Mouse (Mus musculus) brown adipose tissue, adult 24 weeks (tissue): ENCODE measurements at regions not wholly inside any gene's neighbourhood (a gene's known extent, or its start where the extent isn't known, plus 50 kb on each side); places are given as distances from the start of the nearest gene placed in this dataset.

Experiments used
- H3K27ac ChIP-seq: fragments of 200-500 bp; replicated peaks from 2 replicates; pipeline ENCODE4 v1.5.1; 2012; ENCODE audit warnings: low read depth, mild to moderate bottlenecking, low read length
- H3K4me1 ChIP-seq: fragments of 200-500 bp; 2 replicates; pipeline ENCODE4 v1.6.1; 2012; ENCODE audit warnings: low read length, mixed read lengths; ENCODE audit not compliant: control insufficient read depth, insufficient read depth, insufficient read length
- H3K4me3 ChIP-seq: fragments of 200-500 bp; 2 replicates; pipeline ENCODE4 v1.5.1; 2012; ENCODE audit warnings: low read depth, mild to moderate bottlenecking, low read length, moderate library complexity; ENCODE audit not compliant: insufficient read depth

DNA sequence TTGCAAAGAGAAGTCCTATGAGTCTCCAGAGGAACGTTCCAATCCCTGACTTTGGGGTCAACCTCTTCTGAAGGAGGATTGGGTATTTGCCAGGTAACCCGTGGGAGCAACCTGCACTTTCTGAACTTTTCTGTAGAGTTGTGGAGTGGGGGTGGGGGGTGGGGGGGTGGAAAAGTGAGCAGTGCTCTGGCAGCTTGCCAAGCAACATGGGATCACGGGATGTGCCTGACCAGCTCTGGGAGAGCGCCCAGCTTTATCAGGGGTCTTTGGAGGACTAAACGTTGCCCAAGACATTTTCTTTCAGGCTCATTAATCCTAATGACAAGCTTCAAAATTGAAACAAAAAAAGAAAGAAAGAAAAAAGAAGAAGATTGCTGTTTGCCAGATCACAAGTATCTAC is 124.4 kb upstream of the Ngf start:
- H3K4me1 ChIP-seq = no peaks in the 10 kb centered on the region
- no peak overlapping the region for H3K27ac ChIP-seq
- no peak overlapping the region for H3K4me3 ChIP-seq

DNA sequence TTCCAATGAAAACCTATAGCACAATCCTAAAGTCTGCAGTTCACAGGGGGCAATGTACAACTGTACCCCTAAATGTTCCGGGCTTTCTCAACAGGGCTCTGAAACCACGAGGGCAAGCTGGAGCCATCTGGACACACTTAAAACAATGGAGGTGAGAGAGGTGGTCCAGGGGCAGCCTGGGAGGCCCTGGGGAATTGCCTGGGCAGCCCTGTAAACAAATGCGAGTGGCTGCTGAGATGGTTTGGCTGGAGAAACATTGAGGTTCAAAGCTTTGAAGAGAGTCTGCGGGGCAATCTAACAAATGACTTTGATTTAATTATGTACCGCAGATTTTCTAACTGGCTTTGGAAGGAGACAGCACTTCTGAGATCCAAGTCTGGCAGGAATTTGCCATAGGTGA is 129.0 kb upstream of the Ngf start:
- Histone ChIP-seq H3K4me3 (no peak overlapping the region), H3K27ac (no peak overlapping the region), H3K4me1 (no peaks in the 10 kb centered on the region)

DNA sequence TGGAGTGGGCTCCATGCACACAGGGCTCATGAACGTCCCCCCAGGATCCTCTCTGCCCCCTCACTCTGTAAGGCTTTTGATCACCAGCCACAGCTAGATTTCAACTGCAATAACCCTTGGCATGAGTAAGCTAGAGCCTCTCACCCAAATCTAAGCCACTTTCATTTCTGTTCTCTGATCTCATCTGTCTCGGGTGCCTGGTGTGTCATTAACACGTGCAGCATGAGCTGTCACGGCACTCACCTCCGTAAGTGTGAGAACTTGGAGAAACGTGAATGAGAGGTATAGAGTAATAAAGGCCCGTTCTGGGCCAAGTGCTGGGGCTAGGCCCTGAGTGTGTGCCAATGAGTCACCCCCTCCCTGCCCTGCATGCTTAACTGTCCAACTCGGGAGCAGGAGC is 131.8 kb upstream of the Ngf start:
- Histone ChIP-seq H3K27ac (no peak overlapping the region), H3K4me3 (no peak overlapping the region), H3K4me1 (no peaks in the 10 kb centered on the region)

- H3K27ac ChIP-seq = no peak overlapping the region
- H3K4me3 ChIP-seq = no peak overlapping the region
- H3K4me1 ChIP-seq = no peaks in the 10 kb centered on the region
Observed at GRCm38 (mm10) chr3:102336184-102336583, 131.7 kb upstream of the Vangl1 start.

DNA sequence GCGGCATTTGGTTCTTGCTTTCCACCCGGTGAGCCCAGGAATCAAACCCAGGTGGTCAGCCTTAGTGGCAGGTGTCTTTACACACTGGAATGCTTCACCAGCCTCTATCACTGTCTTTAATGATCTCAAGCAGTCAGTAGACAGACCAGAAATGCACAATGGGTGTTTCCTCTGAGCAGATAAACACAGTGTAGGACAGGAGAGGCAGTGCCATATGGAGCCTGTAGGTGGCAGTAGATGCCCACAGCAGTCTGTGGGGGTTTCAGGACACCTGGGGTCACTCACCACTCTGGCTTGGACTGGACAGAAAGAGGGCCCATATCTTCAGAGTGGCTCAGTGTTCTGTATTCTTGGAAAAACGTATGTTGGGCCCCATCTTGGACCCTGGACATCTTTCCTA is 130.7 kb upstream of the Vangl1 start:
- Histone ChIP-seq H3K4me3 (no peak overlapping the region), H3K27ac (no peak overlapping the region), H3K4me1 (no peaks in the 10 kb centered on the region)

DNA sequence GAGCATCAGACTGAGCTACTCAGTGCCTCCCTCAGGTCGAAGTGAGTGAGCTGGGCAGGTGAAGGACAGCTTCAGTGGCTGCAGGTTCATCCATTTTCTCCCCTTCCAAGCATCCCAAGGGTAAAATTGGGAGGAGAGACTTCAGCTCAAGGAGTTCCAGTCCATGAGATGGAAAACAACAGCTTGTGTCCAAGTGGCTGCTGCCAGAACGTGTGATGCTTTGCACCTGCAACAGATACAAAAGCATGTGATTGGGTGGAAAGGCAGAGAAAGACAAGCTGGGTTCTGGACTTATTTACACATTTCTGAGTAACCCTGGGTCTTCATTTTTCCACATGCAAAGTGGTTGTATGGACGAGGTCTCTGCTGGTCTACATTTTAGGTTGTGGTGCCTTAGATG is 127.7 kb upstream of the Vangl1 start:
- H3K4me3 ChIP-seq = no peak overlapping the region
- no peak overlapping the region for H3K27ac ChIP-seq
- H3K4me1 ChIP-seq = no peaks in the 10 kb centered on the region

DNA sequence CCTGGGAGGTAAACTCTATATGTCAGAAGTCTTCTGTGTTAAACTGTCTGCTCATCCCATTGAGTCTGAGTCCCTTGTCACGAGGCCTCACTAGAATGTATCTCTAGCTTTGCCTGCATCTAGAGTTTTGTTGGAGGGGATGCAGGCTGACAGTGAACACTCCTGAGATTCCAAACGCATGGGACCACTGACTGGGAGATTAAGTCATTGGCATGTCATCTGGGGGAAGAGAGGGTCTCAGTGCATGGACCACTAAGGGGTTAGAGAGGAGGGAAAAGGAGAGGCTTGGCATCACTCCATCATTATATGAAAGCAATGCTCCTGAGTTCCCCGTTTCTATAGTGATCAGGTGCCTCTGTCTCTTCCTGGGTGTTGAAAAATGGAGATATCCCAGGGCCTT is 114.8 kb upstream of the Vangl1 start:
- H3K27ac ChIP-seq = no peak overlapping the region
- no peaks in the 10 kb centered on the region for H3K4me1 ChIP-seq

DNA sequence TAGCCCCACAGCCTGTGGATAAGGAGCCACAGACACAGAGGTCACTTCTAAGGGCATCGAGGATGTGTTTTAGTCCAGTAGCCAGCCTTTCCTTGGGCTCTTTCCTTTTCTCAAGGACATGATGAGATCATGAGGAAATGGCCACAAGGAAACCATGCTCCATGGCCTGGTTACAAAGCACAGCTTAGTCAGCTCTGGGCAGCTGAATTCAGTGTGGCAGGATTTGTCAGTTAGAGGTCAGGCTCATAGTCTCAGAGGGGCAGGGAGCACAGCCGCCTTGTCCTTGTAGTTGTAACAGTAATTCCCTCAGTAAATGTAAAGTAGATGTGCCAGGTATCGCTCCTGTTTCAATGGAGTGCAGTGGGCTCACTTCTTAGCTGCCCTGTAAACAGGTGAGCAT is 111.7 kb upstream of the Vangl1 start:
- H3K4me3 ChIP-seq = no peak overlapping the region
- no peak overlapping the region for H3K27ac ChIP-seq
- no peaks in the 10 kb centered on the region for H3K4me1 ChIP-seq

More for the DNA sequence above, 114.8 kb upstream of the Vangl1 start:
- no peak overlapping the region for H3K4me3 ChIP-seq

DNA sequence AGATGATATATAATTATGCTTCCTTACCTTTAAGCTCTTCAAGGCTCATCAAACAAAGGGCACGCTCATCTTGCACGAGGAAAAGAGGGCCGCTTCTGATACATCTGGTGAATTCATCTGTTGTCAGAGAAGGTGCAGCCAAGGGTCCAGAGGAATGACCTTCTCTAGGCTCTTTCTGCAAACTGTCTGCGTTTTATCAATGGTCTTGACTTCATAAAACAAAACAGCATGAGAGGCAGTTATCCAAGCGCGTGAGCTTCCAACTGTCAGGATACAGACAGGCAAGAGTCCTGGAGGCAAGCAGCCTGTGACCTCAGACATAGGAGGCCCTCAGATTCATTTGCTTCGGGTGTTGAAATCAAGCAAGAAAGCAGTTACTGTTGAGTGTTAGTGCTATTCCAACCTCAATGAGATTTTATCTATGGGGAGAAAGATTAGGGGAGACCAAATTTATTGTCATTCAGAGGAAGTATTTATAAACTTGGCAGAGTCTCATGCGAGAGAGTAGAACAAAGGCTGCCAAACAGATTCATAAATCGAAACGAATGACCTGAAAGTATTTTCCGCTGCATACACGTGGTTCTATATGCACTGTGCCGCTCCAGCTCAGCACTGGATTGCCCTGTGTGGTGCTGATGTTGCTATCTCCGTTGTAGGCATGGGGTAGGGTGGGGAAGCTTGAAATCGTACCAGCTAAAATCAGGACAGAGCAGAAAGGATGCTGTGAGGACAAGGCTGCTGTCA is 107.2 kb upstream of the Vangl1 start:
- no peak overlapping the region for H3K4me3 ChIP-seq
- no peak overlapping the region for H3K27ac ChIP-seq
- H3K4me1 ChIP-seq = no peaks in the 10 kb centered on the region

DNA sequence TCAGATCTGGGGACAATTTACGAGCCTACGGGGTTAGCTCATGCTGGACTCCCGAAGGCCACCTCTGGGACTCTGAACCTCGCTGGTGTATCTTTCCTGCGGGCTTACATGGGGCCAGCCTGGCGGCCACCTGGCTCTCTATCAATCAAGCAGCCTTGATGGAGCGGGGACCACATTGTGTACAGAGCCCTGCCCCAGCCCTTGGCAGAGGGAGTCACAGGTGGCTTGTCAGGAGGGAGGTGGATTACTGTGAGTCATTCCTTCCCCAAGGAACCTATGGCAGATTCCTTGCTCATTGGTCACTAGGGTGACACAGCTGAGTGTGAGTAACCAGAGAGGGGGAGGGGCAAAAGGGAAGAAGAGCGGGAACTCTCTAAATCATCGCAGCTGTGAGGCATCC is 105.8 kb upstream of the Vangl1 start:
- no peaks in the 10 kb centered on the region for H3K4me1 ChIP-seq
- H3K27ac ChIP-seq = no peak overlapping the region
- H3K4me3 ChIP-seq = no peak overlapping the region

DNA sequence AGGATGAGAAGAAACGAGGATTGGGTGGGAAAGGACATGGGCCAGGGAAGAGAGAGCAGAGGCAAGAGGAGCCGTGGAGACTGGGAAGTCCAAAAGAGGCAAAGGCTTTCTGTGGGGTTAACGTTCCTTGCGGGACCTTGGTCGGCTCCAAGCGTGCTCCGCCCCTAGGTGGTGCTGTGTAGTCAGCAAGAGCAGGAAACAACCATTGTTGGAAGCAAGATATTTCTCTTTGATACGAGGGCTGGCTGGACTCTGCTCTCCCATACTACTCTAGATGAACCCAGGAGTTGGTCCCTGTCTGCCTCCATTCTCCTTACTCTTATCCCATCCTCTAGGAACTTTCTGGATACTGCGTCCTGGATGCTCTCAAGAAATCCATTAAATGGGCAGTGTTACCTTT is 105.3 kb upstream of the Vangl1 start:
- Histone ChIP-seq H3K4me1 (no peaks in the 10 kb centered on the region), H3K4me3 (no peak overlapping the region), H3K27ac (no peak overlapping the region)

GRCm38 (mm10) chr3:102307656-102308055 is 103.2 kb upstream of the Vangl1 start:
- no peaks in the 10 kb centered on the region for H3K4me1 ChIP-seq

GRCm38 (mm10) chr3:102292385-102292784 is 87.9 kb upstream of the Vangl1 start:
- Histone ChIP-seq H3K4me3 (no peak overlapping the region), H3K27ac (no peak overlapping the region), H3K4me1 (no peaks in the 10 kb centered on the region)

More at GRCm38 (mm10) chr3:102307656-102308055, 103.2 kb upstream of the Vangl1 start:
- no peak overlapping the region for H3K4me3 ChIP-seq
- no peak overlapping the region for H3K27ac ChIP-seq

DNA sequence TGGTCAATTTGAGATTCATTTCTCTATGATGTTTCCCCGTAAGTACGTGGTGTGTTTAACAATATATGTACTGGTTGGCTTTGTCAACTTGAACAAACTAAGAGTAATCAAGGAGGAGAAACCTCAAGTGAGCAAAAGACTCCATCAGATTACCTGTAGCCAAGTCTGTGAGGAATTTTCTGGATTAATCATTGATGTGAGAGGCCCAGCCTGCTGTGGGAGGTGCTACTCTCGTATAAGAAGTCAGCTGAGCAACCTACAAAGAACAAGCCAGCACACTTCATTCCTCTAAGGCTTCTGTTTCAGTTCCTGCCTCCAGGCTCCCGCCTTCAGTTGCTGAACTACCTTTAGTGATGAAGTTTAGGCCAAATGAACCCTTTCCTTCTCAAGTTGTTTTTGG is 77.5 kb upstream of the Vangl1 start:
- H3K4me1 ChIP-seq = no peaks in the 10 kb centered on the region
- H3K4me3 ChIP-seq = no peak overlapping the region
- no peak overlapping the region for H3K27ac ChIP-seq

GRCm38 (mm10) chr3:102276758-102277157 is 72.3 kb upstream of the Vangl1 start:
- H3K27ac ChIP-seq = no peak overlapping the region
- no peaks in the 10 kb centered on the region for H3K4me1 ChIP-seq
- no peak overlapping the region for H3K4me3 ChIP-seq

DNA sequence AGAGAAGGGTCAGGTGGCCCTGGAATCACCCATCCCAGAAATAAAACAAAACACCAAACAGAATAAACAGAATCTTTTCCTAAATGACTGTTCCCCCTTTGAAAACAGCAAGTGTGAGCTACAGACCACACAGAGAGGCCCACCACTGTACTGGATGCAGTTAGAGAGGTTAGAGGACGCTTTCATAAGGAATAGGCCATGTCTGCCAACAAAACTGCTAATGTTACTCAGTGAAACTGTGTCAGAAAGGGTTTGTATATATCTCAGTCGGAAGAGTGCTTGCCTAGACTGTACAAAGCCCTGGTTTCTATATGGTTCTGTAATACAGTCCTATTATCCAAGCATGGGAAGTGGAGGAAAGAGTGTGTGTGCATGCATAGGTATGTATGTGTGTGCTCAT is 71.8 kb upstream of the Vangl1 start:
- Histone ChIP-seq H3K4me1 (no peaks in the 10 kb centered on the region), H3K27ac (no peak overlapping the region), H3K4me3 (no peak overlapping the region)
